Mouse (Mus musculus): ENCODE measurements at regions not wholly inside any gene's neighbourhood (a gene's known extent, or its start where the extent isn't known, plus 50 kb on each side); places are given as distances from the start of the nearest gene placed in this dataset.

DNA sequence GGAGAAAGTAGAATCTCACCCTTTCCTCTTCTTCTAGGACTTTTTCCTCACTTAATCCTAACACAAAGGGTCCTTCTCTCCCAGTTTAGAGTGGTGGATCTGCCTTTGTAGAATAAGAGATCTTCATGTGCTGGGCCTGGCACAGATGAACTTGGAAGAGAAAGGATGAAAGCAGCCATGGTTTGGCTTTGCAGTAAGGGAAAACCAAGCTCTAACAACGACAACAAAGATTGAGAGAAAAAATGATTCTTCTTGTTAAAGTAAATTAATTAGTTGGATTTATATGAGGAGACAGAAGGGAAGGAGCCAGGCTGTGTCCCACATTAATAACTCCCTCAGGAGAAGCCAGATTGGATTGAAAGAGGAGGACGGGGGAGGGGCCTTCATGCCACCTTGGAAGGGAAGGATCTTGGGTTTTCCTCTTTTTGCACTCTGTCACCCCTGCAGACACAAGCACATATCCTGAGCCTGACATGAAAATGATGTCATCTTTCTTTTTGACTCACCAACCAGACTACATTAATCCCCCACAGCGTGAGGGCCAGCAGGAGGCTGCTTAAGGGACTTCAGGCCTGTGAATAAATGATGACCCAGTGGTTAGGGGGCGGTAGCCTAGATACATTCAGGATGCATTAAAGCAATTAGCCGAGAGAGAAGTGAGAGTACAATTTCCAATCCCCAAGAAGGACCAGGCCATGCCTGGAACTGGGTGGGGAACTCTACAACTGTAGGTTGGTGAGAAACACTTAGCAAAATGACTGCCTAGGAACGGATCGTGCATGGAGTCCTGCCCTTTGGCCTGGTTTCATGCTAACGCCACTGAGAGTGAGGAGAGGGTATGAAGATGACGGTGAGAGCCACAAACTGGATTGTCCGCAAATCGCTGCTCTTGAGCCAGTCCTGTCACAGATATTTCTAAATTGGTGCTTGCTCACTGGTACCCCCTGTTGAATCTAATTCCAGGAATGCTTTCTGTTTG is 69.4 kb upstream of the Klf7 start:
- Histone ChIP-seq H3K9ac (ENCODE audit: low read depth, low read length) (no peak overlapping the region), H3K4me3 (ENCODE audit: low read length) (no peak overlapping the region), H3K4me2 (replicated peaks; ENCODE audit: low read depth, low read length) (no peak overlapping the region), H3K36me3 (ENCODE audit: control insufficient read depth, insufficient read depth, low read length) (no peaks in the 10 kb centered on the region), H3K27me3 (ENCODE audit: control insufficient read depth, insufficient read depth, low read length) (no peaks in the 10 kb centered on the region), H3K9me3 (ENCODE audit: control insufficient read depth, low read length) (no peaks in the 10 kb centered on the region), H3K27ac (ENCODE audit: low read depth, low read length) (no peak overlapping the region), H3K4me1 (ENCODE audit: control insufficient read depth, insufficient read depth, low read length) (peaks cover 14% of the 10 kb centered on the region; the same call in 1 of the 2 replicates)
- 76% methylated on average over 11 of the region's 11 CpGs for WGBS
- ATAC-seq (ENCODE audit: low FRiP score, low TSS enrichment) = no peak

GRCm38 (mm10) chr1:64190705-64191104 is 68.6 kb upstream of the Klf7 start:
- no peaks in the 10 kb centered on the region for H3K9me3 ChIP-seq (ENCODE audit: control insufficient read depth, low read length)
- H3K27ac ChIP-seq (ENCODE audit: low read depth, low read length) = no peak overlapping the region
- ATAC-seq (ENCODE audit: low FRiP score, low TSS enrichment) = no peak
- H3K4me1 ChIP-seq (ENCODE audit: control insufficient read depth, insufficient read depth, low read length) = peaks cover 14% of the 10 kb centered on the region; the same call in 1 of the 2 replicates
- H3K4me2 ChIP-seq (replicated peaks; ENCODE audit: low read depth, low read length) = no peak overlapping the region
- WGBS = 83% methylated on average over 4 of the region's 4 CpGs
- no peaks in the 10 kb centered on the region for H3K36me3 ChIP-seq (ENCODE audit: control insufficient read depth, insufficient read depth, low read length)
- H3K27me3 ChIP-seq (ENCODE audit: control insufficient read depth, insufficient read depth, low read length) = no peaks in the 10 kb centered on the region
- H3K9ac ChIP-seq (ENCODE audit: low read depth, low read length) = no peak overlapping the region
- H3K4me3 ChIP-seq (ENCODE audit: low read length) = no peak overlapping the region

GRCm38 (mm10) chr1:64190097-64190496 is 68.0 kb upstream of the Klf7 start:
- 17% methylated on average over 5 of the region's 5 CpGs for WGBS
- H3K27me3 ChIP-seq (ENCODE audit: control insufficient read depth, insufficient read depth, low read length) = no peaks in the 10 kb centered on the region
- H3K9ac ChIP-seq (ENCODE audit: low read depth, low read length) = no peak overlapping the region
- no peak overlapping the region for H3K4me3 ChIP-seq (ENCODE audit: low read length)
- no peak overlapping the region for H3K27ac ChIP-seq (ENCODE audit: low read depth, low read length)
- peaks cover 14% of the 10 kb centered on the region; the same call in 1 of the 2 replicates for H3K4me1 ChIP-seq (ENCODE audit: control insufficient read depth, insufficient read depth, low read length)
- H3K36me3 ChIP-seq (ENCODE audit: control insufficient read depth, insufficient read depth, low read length) = no peaks in the 10 kb centered on the region
- no peaks in the 10 kb centered on the region for H3K9me3 ChIP-seq (ENCODE audit: control insufficient read depth, low read length)
- no peak for ATAC-seq (ENCODE audit: low FRiP score, low TSS enrichment)
- no peak overlapping the region for H3K4me2 ChIP-seq (replicated peaks; ENCODE audit: low read depth, low read length)

DNA sequence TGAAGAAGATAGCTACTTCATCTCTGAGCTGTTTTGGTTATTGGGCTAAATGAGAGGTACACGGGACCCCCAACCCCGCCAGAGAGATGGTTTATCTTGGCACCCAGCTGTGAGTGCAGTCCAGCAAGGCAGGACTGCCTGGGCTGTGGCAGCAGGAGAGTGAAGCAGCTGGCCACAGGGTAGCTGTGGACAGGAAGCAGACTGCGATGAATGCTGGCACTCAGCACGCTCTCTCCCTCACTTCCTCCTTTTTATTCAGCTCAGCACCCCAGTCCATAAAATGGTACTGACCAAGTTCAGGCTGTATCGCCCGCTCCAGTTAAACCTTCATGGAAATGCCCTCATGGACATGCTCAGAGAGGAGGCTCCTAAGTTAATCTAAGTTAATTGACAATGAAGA is 67.4 kb upstream of the Klf7 start:
- ATAC-seq (ENCODE audit: low FRiP score, low TSS enrichment) = no peak
- Histone ChIP-seq H3K4me3 (ENCODE audit: low read length) (no peak overlapping the region), H3K9ac (ENCODE audit: low read depth, low read length) (no peak overlapping the region), H3K4me2 (replicated peaks; ENCODE audit: low read depth, low read length) (no peak overlapping the region), H3K36me3 (ENCODE audit: control insufficient read depth, insufficient read depth, low read length) (no peaks in the 10 kb centered on the region), H3K27ac (ENCODE audit: low read depth, low read length) (no peak overlapping the region), H3K4me1 (ENCODE audit: control insufficient read depth, insufficient read depth, low read length) (peaks cover 14% of the 10 kb centered on the region; the same call in 1 of the 2 replicates), H3K27me3 (ENCODE audit: control insufficient read depth, insufficient read depth, low read length) (no peaks in the 10 kb centered on the region), H3K9me3 (ENCODE audit: control insufficient read depth, low read length) (no peaks in the 10 kb centered on the region)
- 33% methylated on average over 6 of the region's 6 CpGs for WGBS

GRCm38 (mm10) chr1:64187796-64188513 is 65.9 kb upstream of the Klf7 start:
- Histone ChIP-seq H3K4me3 (ENCODE audit: low read length) (no peak overlapping the region), H3K9me3 (ENCODE audit: control insufficient read depth, low read length) (no peaks in the 10 kb centered on the region), H3K36me3 (ENCODE audit: control insufficient read depth, insufficient read depth, low read length) (no peaks in the 10 kb centered on the region), H3K4me2 (replicated peaks; ENCODE audit: low read depth, low read length) (no peak overlapping the region), H3K27me3 (ENCODE audit: control insufficient read depth, insufficient read depth, low read length) (no peaks in the 10 kb centered on the region), H3K27ac (ENCODE audit: low read depth, low read length) (no peak overlapping the region), H3K4me1 (ENCODE audit: control insufficient read depth, insufficient read depth, low read length) (peaks cover 6% of the 10 kb centered on the region; the same call in 1 of the 2 replicates), H3K9ac (ENCODE audit: low read depth, low read length) (no peak overlapping the region)
- no peak for ATAC-seq (ENCODE audit: low FRiP score, low TSS enrichment)
- 82% methylated on average over 11 of the region's 11 CpGs for WGBS

DNA sequence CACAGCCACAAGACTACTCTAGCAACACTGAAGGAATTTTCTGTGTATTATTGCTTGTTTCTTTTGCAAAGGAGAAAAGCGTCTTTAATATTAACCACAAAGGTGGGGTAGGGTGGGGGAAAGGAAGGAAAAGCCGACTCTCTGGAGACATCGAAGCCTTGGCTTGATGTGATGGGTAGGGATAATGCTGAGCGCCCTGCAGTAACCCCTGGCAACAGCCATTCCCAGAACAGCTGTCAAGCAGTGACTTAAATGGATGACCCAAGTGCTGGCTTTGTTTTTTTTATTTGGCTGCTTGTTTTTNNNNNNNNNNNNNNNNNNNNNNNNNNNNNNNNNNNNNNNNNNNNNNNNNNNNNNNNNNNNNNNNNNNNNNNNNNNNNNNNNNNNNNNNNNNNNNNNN is 51.6 kb upstream of the Klf7 start:
- Histone ChIP-seq H3K4me3 (ENCODE audit: low read length) (no peak overlapping the region), H3K9me3 (ENCODE audit: control insufficient read depth, low read length) (no peaks in the 10 kb centered on the region), H3K4me1 (ENCODE audit: control insufficient read depth, insufficient read depth, low read length) (no peaks in the 10 kb centered on the region), H3K4me2 (replicated peaks; ENCODE audit: low read depth, low read length) (no peak overlapping the region), H3K27me3 (ENCODE audit: control insufficient read depth, insufficient read depth, low read length) (no peaks in the 10 kb centered on the region), H3K9ac (ENCODE audit: low read depth, low read length) (no peak overlapping the region), H3K36me3 (ENCODE audit: control insufficient read depth, insufficient read depth, low read length) (no peaks in the 10 kb centered on the region), H3K27ac (ENCODE audit: low read depth, low read length) (no peak overlapping the region)
- 35% methylated on average over 4 of the region's 4 CpGs for WGBS
- no peak for ATAC-seq (ENCODE audit: low FRiP score, low TSS enrichment)

DNA sequence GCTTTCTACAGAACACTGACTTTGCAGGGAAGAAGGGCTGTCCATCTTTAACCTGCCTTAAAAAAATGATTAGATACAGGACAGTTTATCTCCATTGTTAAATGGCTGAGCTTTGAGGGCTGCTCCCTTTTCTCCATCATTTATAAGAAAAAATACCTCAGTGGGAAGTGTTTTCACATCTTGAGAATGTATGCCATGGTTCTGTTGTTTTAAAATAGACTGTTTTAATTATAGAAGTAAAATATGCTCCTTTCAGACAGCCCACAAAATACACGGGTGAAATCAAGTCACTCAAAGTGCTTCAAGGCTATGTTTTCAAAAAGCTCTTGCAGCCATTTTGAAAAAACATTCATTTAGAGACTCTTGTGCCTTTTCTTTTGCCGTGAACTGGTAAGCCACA is 50.0 kb upstream of the Klf7 start:
- 59% methylated on average over 2 of the region's 2 CpGs for WGBS
- Histone ChIP-seq H3K27me3 (ENCODE audit: control insufficient read depth, insufficient read depth, low read length) (no peaks in the 10 kb centered on the region), H3K4me2 (replicated peaks; ENCODE audit: low read depth, low read length) (no peak overlapping the region), H3K9ac (ENCODE audit: low read depth, low read length) (no peak overlapping the region), H3K27ac (ENCODE audit: low read depth, low read length) (no peak overlapping the region), H3K9me3 (ENCODE audit: control insufficient read depth, low read length) (no peaks in the 10 kb centered on the region), H3K4me1 (ENCODE audit: control insufficient read depth, insufficient read depth, low read length) (no peaks in the 10 kb centered on the region), H3K4me3 (ENCODE audit: low read length) (no peak overlapping the region), H3K36me3 (ENCODE audit: control insufficient read depth, insufficient read depth, low read length) (no peaks in the 10 kb centered on the region)
- ATAC-seq (ENCODE audit: low FRiP score, low TSS enrichment) = no peak
